Mouse (Mus musculus): ENCODE data around the gene Tcl1b3.
"Not testable (repeated sequence)": the region's sequence is repeated elsewhere in the genome, so short reads cannot be mapped to it uniquely, and the experiment has no call there.

- TF ChIP-seq FLI1 (IDR thresholded peaks at IDR 0.05; ENCODE audit: low read length); GATA1 (IDR thresholded peaks at IDR 0.05; ENCODE audit: borderline replicate concordance, low read length): not testable (repeated sequence)
These were observed 16.5 kb upstream of the Tcl1b3 start for GRCm38 (mm10) chr12:105174318-105174717.

Data from megakaryocyte, embryonic 14.5 days (primary cell).